ENCODE assay signal across 8 mouse cellular contexts in the genomic region with DNA sequence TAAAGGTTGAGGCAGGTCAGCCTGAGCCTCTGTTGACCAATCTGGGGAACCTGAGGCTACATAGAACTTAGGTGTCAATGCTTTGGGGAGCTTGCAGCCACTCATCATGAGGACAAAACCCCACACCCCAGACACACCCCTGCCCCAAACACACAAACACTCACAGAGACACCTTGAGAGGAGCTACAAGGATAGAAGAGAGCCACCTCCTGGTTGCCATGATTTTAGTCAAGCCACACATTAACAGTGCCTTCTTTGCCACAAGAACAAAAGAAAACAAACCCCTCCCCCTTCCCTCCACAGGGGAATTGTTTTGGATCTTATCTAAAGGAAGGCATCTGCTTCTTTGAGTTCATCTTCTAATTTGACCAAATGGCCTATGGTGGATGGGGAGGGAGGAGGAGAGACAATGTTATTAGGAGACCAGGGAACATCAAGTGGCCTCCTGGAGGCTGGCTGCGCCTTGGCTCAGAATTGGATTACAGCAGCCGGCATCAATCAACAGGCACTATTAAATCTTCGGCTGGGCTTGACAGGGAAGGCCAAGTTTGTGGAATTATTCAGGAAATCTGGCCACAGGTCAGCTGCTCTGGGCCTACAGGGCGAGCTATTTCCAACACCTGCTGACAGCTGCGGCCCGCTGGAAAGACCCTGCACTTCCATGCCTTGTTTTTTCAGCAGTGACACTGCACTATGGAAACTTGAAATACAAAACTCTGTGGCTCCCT. TPM values are rescaled to one million over a fixed set of nuclear protein-coding genes. Genes with fewer than 3 reads are reported as not detected.
DNase-seq lines count a peak whose midpoint lies in the region; ATAC-seq and TF ChIP-seq lines count a peak whose summit lies in the region.
"Had no signal": no experiment of that assay in that cellular context is flagged by ENCODE, and none has a peak within 500 bp of the region (broad histone marks: within the 10 kb centered on the region; RNA-seq: fewer than 3 reads in every experiment).

No protein-coding gene starts in this region.

- peak; percentile 77 for DNase-seq in adipocyte (ENCODE audit: low spot score)
- peak; percentile 69 for DNase-seq in embryo, embryonic 10 days (ENCODE audit: low spot score)
- DNase-seq in heart, postnatal 0 days (ENCODE audit: low spot score): peak; percentile 69
- peak; percentile 72 for DNase-seq in limb, embryonic 11.5 days (ENCODE audit: low spot score)
- DNase-seq in stomach, postnatal 0 days (ENCODE audit: low spot score): peak; percentile 23
- no peak for DNase-seq in layer of hippocampus, adult 9-11 months
- DNase-seq in spleen, adult 12 weeks (ENCODE audit: low spot score): no peak

- 6% methylated on average over 6 of the region's 6 CpGs for WGBS in heart, postnatal 0 days
- WGBS in limb, embryonic 11.5 days: 9% methylated on average over 6 of the region's 6 CpGs
- WGBS in stomach, postnatal 0 days: 14% methylated on average over 6 of the region's 6 CpGs

- no peak overlapping the region for H3K4me2 ChIP-seq in heart, postnatal 0 days (ENCODE audit: low read depth, low read length)
- no peak overlapping the region for H3K4me2 ChIP-seq in limb, embryonic 11.5 days (ENCODE audit: low read depth, severe bottlenecking)
- no peak overlapping the region for H3K4me2 ChIP-seq in stomach, postnatal 0 days (replicated peaks; ENCODE audit: low read depth)
- H3K4me2 ChIP-seq: midbrain, embryonic 12.5 days had no signal

- no peaks in the 10 kb centered on the region for H3K27me3 ChIP-seq in heart, postnatal 0 days (ENCODE audit: control insufficient read depth, insufficient read depth, low read length)
- H3K27me3 ChIP-seq in limb, embryonic 11.5 days (ENCODE audit: control insufficient read depth, insufficient read depth, low read length): no peaks in the 10 kb centered on the region
- H3K27me3 ChIP-seq in stomach, postnatal 0 days (ENCODE audit: control insufficient read depth, insufficient read depth, low read length): no peaks in the 10 kb centered on the region
- H3K27me3 ChIP-seq: midbrain, embryonic 12.5 days had no signal

- TF ChIP-seq EP300 in heart, postnatal 0 days (IDR thresholded peaks at IDR 0.05; ENCODE audit: low read depth): peak; percentile 15; the same call in 1 of the 2 replicates
- no peak for TF ChIP-seq EP300 in stomach, postnatal 0 days (optimal IDR thresholded peaks at IDR 0.05)

- no peak overlapping the region for H3K4me3 ChIP-seq in heart, postnatal 0 days (ENCODE audit: low read depth, low read length)
- no peak overlapping the region for H3K4me3 ChIP-seq in limb, embryonic 11.5 days (ENCODE audit: low read depth, low read length)
- no peak overlapping the region for H3K4me3 ChIP-seq in stomach, postnatal 0 days (ENCODE audit: low read depth, low read length)
- H3K4me3 ChIP-seq: midbrain, embryonic 12.5 days had no signal

- H3K27ac ChIP-seq in heart, postnatal 0 days (ENCODE audit: low read depth): peak overlapping the region; percentile 53
- peak overlapping the region; percentile 77 for H3K27ac ChIP-seq in limb, embryonic 11.5 days (replicated peaks; ENCODE audit: low read depth, low read length)
- no peak overlapping the region for H3K27ac ChIP-seq in stomach, postnatal 0 days (replicated peaks)
- H3K27ac ChIP-seq: midbrain, embryonic 12.5 days had no signal

- peak; percentile 21; the same call in 1 of the 2 replicates for ATAC-seq in heart, postnatal 0 days (ENCODE audit: insufficient read depth, low read depth)
- 0 out of 2 replicates have a peak, but pooled peaks have one; percentile 60 for ATAC-seq in limb, embryonic 11.5 days (ENCODE audit: insufficient number of reproducible peaks, low FRiP score, low TSS enrichment, low read depth)
- peak; percentile 17; the same call in 1 of the 2 replicates for ATAC-seq in stomach, postnatal 0 days (ENCODE audit: low FRiP score, low TSS enrichment)

- no peak overlapping the region for H3K9ac ChIP-seq in heart, postnatal 0 days (replicated peaks; ENCODE audit: low read depth, low read length)
- H3K9ac ChIP-seq in limb, embryonic 11.5 days (ENCODE audit: low read length): no peak overlapping the region; the same call in 1 of the 2 replicates
- no peak overlapping the region for H3K9ac ChIP-seq in stomach, postnatal 0 days (ENCODE audit: low read length)
- H3K9ac ChIP-seq: midbrain, embryonic 12.5 days had no signal

- no peak for TF ChIP-seq CTCF in heart, postnatal 0 days (IDR thresholded peaks at IDR 0.05; ENCODE audit: low read depth)
- peak; percentile 19 for TF ChIP-seq CTCF in stomach, postnatal 0 days (IDR thresholded peaks at IDR 0.05; ENCODE audit: low read depth)

- H3K9me3 ChIP-seq in heart, postnatal 0 days (replicated peaks; ENCODE audit: control insufficient read depth, low read length): no peaks in the 10 kb centered on the region
- H3K9me3 ChIP-seq in limb, embryonic 11.5 days (ENCODE audit: control insufficient read depth, low read length): no peaks in the 10 kb centered on the region
- H3K9me3 ChIP-seq in stomach, postnatal 0 days (ENCODE audit: control insufficient read depth, low read length): no peaks in the 10 kb centered on the region
- H3K9me3 ChIP-seq: midbrain, embryonic 12.5 days had no signal

- peaks cover 46% of the 10 kb centered on the region for H3K4me1 ChIP-seq in heart, postnatal 0 days (ENCODE audit: control insufficient read depth, insufficient read depth)
- peaks cover 14% of the 10 kb centered on the region for H3K4me1 ChIP-seq in limb, embryonic 11.5 days (ENCODE audit: control insufficient read depth, insufficient read depth, low read length)
- H3K4me1 ChIP-seq in stomach, postnatal 0 days (replicated peaks; ENCODE audit: control insufficient read depth, insufficient read depth): no peaks in the 10 kb centered on the region; the same call in 1 of the 2 replicates

- no peaks in the 10 kb centered on the region for H3K36me3 ChIP-seq in heart, postnatal 0 days (replicated peaks; ENCODE audit: control insufficient read depth, insufficient read depth, low read length)
- no peaks in the 10 kb centered on the region for H3K36me3 ChIP-seq in limb, embryonic 11.5 days (ENCODE audit: control insufficient read depth, insufficient read depth, low read length)
- H3K36me3 ChIP-seq in stomach, postnatal 0 days (ENCODE audit: control insufficient read depth, insufficient read depth, low read length): no peaks in the 10 kb centered on the region
- H3K36me3 ChIP-seq: midbrain, embryonic 12.5 days had no signal

RNA-seq across cellular contexts. Expression of gene Colq, which starts 26.5 kb away (rescaled TPM):
- total RNA-seq in heart, postnatal 0 days (2014; rRNA removed; ENCODE audit: low replicate concordance): 13.8 and 16.4 TPM in 2 replicates
- 7.5 and 7.9 TPM in 2 replicates for polyA plus RNA-seq in heart, postnatal 0 days (2015; fragmentation: Nextera tagmentation; extraction: Ambion mirVana)
- polyA plus RNA-seq in limb, embryonic 11.5 days (2014; fragmentation: Nextera tagmentation; extraction: Ambion mirVana): 0.24 and 0.51 TPM in 2 replicates
- 0.91 and 1.2 TPM in 2 replicates for polyA plus RNA-seq in stomach, postnatal 0 days (2015; fragmentation: Nextera tagmentation; extraction: Ambion mirVana)

Comparison
In these comparisons a context has a peak if more than half of its experiments do, and no peak if none do; other contexts are left out.
1. DNase-seq: peak in adipocyte (single experiment), embryo, embryonic 10 days (single experiment), heart, postnatal 0 days (single experiment), limb, embryonic 11.5 days (single experiment) and stomach, postnatal 0 days (single experiment); none in layer of hippocampus, adult 9-11 months (single experiment) and spleen, adult 12 weeks (single experiment).
2. Peak in every context shown above with its lines, with median percentiles within 50 percentile points of each other: ATAC-seq.